In genomic region chrX:158451792-158452191, GRCm38 (mm10) we compare ENCODE assay signal across 35 mouse cellular contexts.
"Had no signal": no experiment of that assay in that cellular context is flagged by ENCODE, and none has a peak within 500 bp of the region (broad histone marks: within the 10 kb centered on the region; RNA-seq: fewer than 3 reads in every experiment).

No protein-coding gene starts in this region.

- H3K27ac ChIP-seq: heart, embryonic 10.5 days; heart, embryonic 13.5 days; heart, embryonic 15.5 days; hindbrain, embryonic 10.5 days; hindbrain, embryonic 12.5 days; hindbrain, embryonic 13.5 days; hindbrain, embryonic 15.5 days; hindbrain, postnatal 0 days; intestine, embryonic 15.5 days; kidney, embryonic 15.5 days; kidney, postnatal 0 days; layer of hippocampus, adult 2 months; left cerebral cortex, adult 2 months had no signal

- H3K9me3 ChIP-seq: heart, embryonic 10.5 days; heart, embryonic 12.5 days; heart, embryonic 13.5 days; heart, embryonic 15.5 days; hindbrain, embryonic 10.5 days; hindbrain, embryonic 12.5 days; hindbrain, embryonic 13.5 days; hindbrain, embryonic 15.5 days; intestine, embryonic 15.5 days; kidney, embryonic 15.5 days had no signal

- H3K4me1 ChIP-seq: heart, embryonic 10.5 days; heart, embryonic 12.5 days; heart, embryonic 13.5 days; heart, embryonic 15.5 days; hindbrain, embryonic 10.5 days; hindbrain, embryonic 12.5 days; hindbrain, embryonic 13.5 days; hindbrain, embryonic 15.5 days; intestine, embryonic 15.5 days; kidney, embryonic 15.5 days had no signal

- DNase-seq: heart, postnatal 10 days; heart, postnatal 14 days; heart, postnatal 36 days; heart, postnatal 4 days; kidney, adult 11 months; kidney, adult 18-20 months; kidney, adult 2 months; kidney, adult 8-10 months; kidney, adult 9 months; kidney, postnatal 10 days; kidney, postnatal 14 days; kidney, postnatal 25 days; kidney, postnatal 36 days; kidney, postnatal 4 days; layer of hippocampus, adult 9-11 months; layer of hippocampus, postnatal 36 days had no signal

- H3K4me2 ChIP-seq: heart, embryonic 11.5 days; heart, embryonic 12.5 days; heart, embryonic 13.5 days; heart, embryonic 15.5 days; hindbrain, embryonic 12.5 days; hindbrain, embryonic 13.5 days; hindbrain, embryonic 15.5 days; intestine, embryonic 15.5 days; kidney, embryonic 15.5 days had no signal

- H3K27me3 ChIP-seq: heart, embryonic 12.5 days; heart, embryonic 13.5 days; heart, embryonic 15.5 days; hindbrain, embryonic 12.5 days; hindbrain, embryonic 13.5 days; hindbrain, embryonic 15.5 days; intestine, embryonic 15.5 days; kidney, embryonic 15.5 days had no signal

- ATAC-seq: hindbrain, embryonic 16.5 days; hindbrain, postnatal 0 days; inflammation-experienced regulatory T-cells, adult 6 months; intestine, embryonic 15.5 days; intestine, embryonic 16.5 days; intestine, postnatal 0 days had no signal

- H3K9ac ChIP-seq: heart, embryonic 12.5 days; heart, embryonic 13.5 days; heart, embryonic 15.5 days; hindbrain, embryonic 12.5 days; hindbrain, embryonic 13.5 days; hindbrain, embryonic 15.5 days; intestine, embryonic 15.5 days; kidney, embryonic 15.5 days had no signal

- H3K36me3 ChIP-seq: heart, embryonic 10.5 days; heart, embryonic 12.5 days; heart, embryonic 13.5 days; heart, embryonic 15.5 days; hindbrain, embryonic 10.5 days; hindbrain, embryonic 12.5 days; hindbrain, embryonic 13.5 days; hindbrain, embryonic 15.5 days; intestine, embryonic 15.5 days; kidney, embryonic 15.5 days had no signal

- H3K4me3 ChIP-seq: heart, embryonic 10.5 days; heart, embryonic 12.5 days; heart, embryonic 13.5 days; heart, embryonic 15.5 days; hindbrain, embryonic 10.5 days; hindbrain, embryonic 12.5 days; hindbrain, embryonic 13.5 days; hindbrain, embryonic 15.5 days; intestine, embryonic 15.5 days; kidney, embryonic 15.5 days; layer of hippocampus, adult 2 months; left cerebral cortex, adult 2 months had no signal
